Mouse (Mus musculus): ENCODE results near the gene Olfr1242. TPM values are rescaled to one million over a fixed set of nuclear protein-coding genes. Genes with fewer than 3 reads are reported as not detected.

The Olfr1242 gene
- not detected in 3 replicates for total RNA-seq (2017)

- no peak for ATAC-seq (replicated peaks; ENCODE audit: insufficient number of reproducible peaks, low FRiP score, low TSS enrichment, poor library complexity, severe bottlenecking)
Observed at GRCm38 (mm10) chr2:89498235-89498634, at the start of gene Olfr1242. Gene Olfr1242 (minus strand): TSS chr2:89498335.

GRCm38 (mm10) chr2:89544516-89544915 lies 46.4 kb upstream of the Olfr1242 start:
- no peak for ATAC-seq (replicated peaks; ENCODE audit: insufficient number of reproducible peaks, low FRiP score, low TSS enrichment, poor library complexity, severe bottlenecking)

GRCm38 (mm10) chr2:89539923-89540322 lies 41.8 kb upstream of the Olfr1242 start:
- no peak for ATAC-seq (replicated peaks; ENCODE audit: insufficient number of reproducible peaks, low FRiP score, low TSS enrichment, poor library complexity, severe bottlenecking)

GRCm38 (mm10) chr2:89531387-89531786 lies 33.3 kb upstream of the Olfr1242 start, which contains the start of gene Olfr1243:
Gene Olfr1243 (minus strand): TSS chr2:89531487.
- ATAC-seq (replicated peaks; ENCODE audit: insufficient number of reproducible peaks, low FRiP score, low TSS enrichment, poor library complexity, severe bottlenecking): no peak

- ATAC-seq (replicated peaks; ENCODE audit: insufficient number of reproducible peaks, low FRiP score, low TSS enrichment, poor library complexity, severe bottlenecking): no peak
Observed at GRCm38 (mm10) chr2:89487026-89487425, 11.1 kb downstream of the Olfr1242 start, which contains the start of gene Olfr1241. Gene Olfr1241 (minus strand): TSS chr2:89487126.

- no peak for ATAC-seq (replicated peaks; ENCODE audit: insufficient number of reproducible peaks, low FRiP score, low TSS enrichment, poor library complexity, severe bottlenecking)
Observed at GRCm38 (mm10) chr2:89442900-89443299, 55.2 kb downstream of the Olfr1242 start, which contains the start of gene Olfr1240. Gene Olfr1240 (minus strand): TSS chr2:89443000.

Other genes with a start within 250 kb of the Olfr1242 start
- 1.0 TPM in 1 of 3 replicates, not detected in the others for gene Olfr1228, start 244.3 kb downstream of the Olfr1242 start, total RNA-seq (2017)
- not detected in 3 replicates for gene Olfr1229, start 210.3 kb downstream of the Olfr1242 start, total RNA-seq (2017)
- not detected in 3 replicates for gene Olfr1230, start 201.1 kb downstream of the Olfr1242 start, total RNA-seq (2017)
- 1.3 TPM in 1 of 3 replicates, not detected in the others for gene Olfr1231, start 191.3 kb downstream of the Olfr1242 start, total RNA-seq (2017)
- gene Olfr1232, start 168.7 kb downstream of the Olfr1242 start, total RNA-seq (2017): not detected in 3 replicates
- not detected in 3 replicates for gene Olfr1233, start 155.9 kb downstream of the Olfr1242 start, total RNA-seq (2017)
- gene Olfr1234, start 133.5 kb downstream of the Olfr1242 start, total RNA-seq (2017): not detected in 3 replicates
- not detected in 3 replicates for gene Olfr1238, start 88.7 kb downstream of the Olfr1242 start, total RNA-seq (2017)
- not detected in 3 replicates for gene Olfr1239, start 77.9 kb downstream of the Olfr1242 start, total RNA-seq (2017)
- not detected in 3 replicates for gene Olfr1240, start 55.3 kb downstream of the Olfr1242 start, total RNA-seq (2017)
- not detected in 3 replicates for gene Olfr1241, start 11.2 kb downstream of the Olfr1242 start, total RNA-seq (2017)
- not detected in 3 replicates for gene Olfr1243, start 33.2 kb upstream of the Olfr1242 start, total RNA-seq (2017)
- not detected in 3 replicates for gene Olfr1245, start 80.1 kb upstream of the Olfr1242 start, total RNA-seq (2017)
- 0.10 TPM in 2 of 3 replicates, not detected in the other for gene Olfr1246, start 94.8 kb upstream of the Olfr1242 start, total RNA-seq (2017)
- 0.32 TPM in 1 of 3 replicates, not detected in the others for gene Olfr1247, start 115.8 kb upstream of the Olfr1242 start, total RNA-seq (2017)
- gene Olfr1248, start 119.9 kb upstream of the Olfr1242 start, total RNA-seq (2017): not detected in 3 replicates
- not detected in 3 replicates for gene Olfr1249, start 136.6 kb upstream of the Olfr1242 start, total RNA-seq (2017)
- gene Olfr1250, start 163.1 kb upstream of the Olfr1242 start, total RNA-seq (2017): 0.10 TPM in 1 of 3 replicates, not detected in the others
- gene Olfr1251, start 173.6 kb upstream of the Olfr1242 start, total RNA-seq (2017): not detected in 3 replicates
- not detected in 3 replicates for gene Olfr1252, start 226.7 kb upstream of the Olfr1242 start, total RNA-seq (2017)

Measured in monocyte, adult 5-6 weeks (primary cell).